Mouse (Mus musculus) adrenal gland, adult 18-20 months (tissue): ENCODE measurements around the gene Tas2r134. TPM values are rescaled to one million over a fixed set of nuclear protein-coding genes. Genes with fewer than 3 reads are reported as not detected.

ENCODE experiments used
- DNase-seq, 2 experiments: peaks; one replicate each; pipeline ENCODE4 v3.0.0; 2021 to 2022; ENCODE audit warnings: low spot score in 2 of 2
- long read RNA-seq, 2 experiments: library from polyadenylated mRNA; stranded (forward); transcript quantifications; one replicate each; pipeline ENCODE4 v2.0.0; 2021
- total RNA-seq, 2 experiments: library from RNA; stranded (reverse); gene quantifications; 1 replicate in 1 of 2; 2 replicates in 1 of 2; pipeline ENCODE4 v1.2.3; 2021

Gene Tas2r134
- total RNA-seq, result not detected
- long read RNA-seq, experiment 1, result 0 reads
- long read RNA-seq, experiment 2, result 0 reads

- DNase-seq, result no peak
These were observed at the start of gene Tas2r134 for GRCm38 (mm10) chr2:51627211-51627610. Gene Tas2r134 (plus strand): TSS chr2:51627511.

- DNase-seq, result no peak
These were observed 47.5 kb upstream of the Tas2r134 start for GRCm38 (mm10) chr2:51579767-51580166.

GRCm38 (mm10) chr2:51584050-51585046 lies 43.0 kb upstream of the Tas2r134 start:
- DNase-seq, result no peak

- DNase-seq, result no peak
These were observed 39.0 kb upstream of the Tas2r134 start for GRCm38 (mm10) chr2:51588336-51588735.

- no peak for DNase-seq
These were observed 38.4 kb upstream of the Tas2r134 start for GRCm38 (mm10) chr2:51588895-51589294.

- DNase-seq, result no peak
These were observed 37.7 kb upstream of the Tas2r134 start for GRCm38 (mm10) chr2:51589627-51590026.

- DNase-seq, result no peak
These were observed 37.0 kb upstream of the Tas2r134 start for GRCm38 (mm10) chr2:51590308-51590707.

- no peak for DNase-seq
These were observed 35.2 kb upstream of the Tas2r134 start for GRCm38 (mm10) chr2:51592157-51592556.

- DNase-seq, result no peak
These were observed 27.7 kb upstream of the Tas2r134 start for GRCm38 (mm10) chr2:51599473-51600201.

- no peak for DNase-seq
These were observed 27.2 kb upstream of the Tas2r134 start for GRCm38 (mm10) chr2:51600202-51600487.

- no peak for DNase-seq
These were observed 26.4 kb upstream of the Tas2r134 start for GRCm38 (mm10) chr2:51600873-51601272.

- DNase-seq, result no peak
These were observed 17.0 kb upstream of the Tas2r134 start for GRCm38 (mm10) chr2:51610305-51610704.

GRCm38 (mm10) chr2:51610897-51611296 lies 16.4 kb upstream of the Tas2r134 start:
- DNase-seq, result no peak

GRCm38 (mm10) chr2:51613716-51614115 lies 13.6 kb upstream of the Tas2r134 start:
- no peak for DNase-seq

- no peak for DNase-seq
These were observed 5.4 kb upstream of the Tas2r134 start for GRCm38 (mm10) chr2:51621931-51622330.

GRCm38 (mm10) chr2:51626007-51626406 lies 1.3 kb upstream of the Tas2r134 start:
- no peak for DNase-seq

GRCm38 (mm10) chr2:51631428-51631827 lies 4.1 kb downstream of the Tas2r134 start:
- DNase-seq, result no peak

- DNase-seq, result no peak
These were observed 10.4 kb downstream of the Tas2r134 start for GRCm38 (mm10) chr2:51637681-51638080.

- no peak for DNase-seq
These were observed 14.3 kb downstream of the Tas2r134 start for GRCm38 (mm10) chr2:51641635-51642034.

GRCm38 (mm10) chr2:51643244-51644139 lies 16.2 kb downstream of the Tas2r134 start:
- peak in 1 of 2 experiments; percentile 18 for DNase-seq

GRCm38 (mm10) chr2:51647972-51648371 lies 20.7 kb downstream of the Tas2r134 start:
- DNase-seq, result no peak
